Mouse (Mus musculus): ENCODE results near the gene 1700067K01Rik. TPM values are rescaled to one million over a fixed set of nuclear protein-coding genes. Genes with fewer than 3 reads are reported as not detected.

The 1700067K01Rik gene
- polyA plus RNA-seq, 1 experiment, result 0.91 TPM

GRCm38 (mm10) chr8:84011705-84012498 lies 10.6 kb downstream of the 1700067K01Rik start, which contains the start of gene 2210011C24Rik:
2210011C24Rik (minus strand) TSS chr8:84012171.
- TF ChIP-seq CTCF (IDR thresholded peaks at IDR 0.05; ENCODE audit: extremely low read depth, insufficient read length, insufficient replicate concordance, low read depth, low read length), result no peak
- H3K4me3 ChIP-seq (ENCODE audit: low read depth, low read length), result peak within 1 kb of the TSS; percentile 80
- no peaks in the 10 kb centered on the region for H3K36me3 ChIP-seq (ENCODE audit: control insufficient read depth, insufficient read depth, low read length)
- peaks cover 25% of the 10 kb centered on the region for H3K27me3 ChIP-seq (ENCODE audit: control insufficient read depth, insufficient read depth, low read length)
- H3K27ac ChIP-seq (ENCODE audit: insufficient read depth, low read depth, low read length), result no peak within 1 kb of the TSS; the same call in 1 of the 2 replicates
- under 1% methylated on average over 45 of the region's 45 CpGs for WGBS
- peaks cover 12% of the 10 kb centered on the region for H3K4me1 ChIP-seq (ENCODE audit: control insufficient read depth, insufficient read depth, insufficient read length, low read length)

GRCm38 (mm10) chr8:84012499-84013165 lies 11.3 kb downstream of the 1700067K01Rik start:
- Histone ChIP-seq H3K4me1 (ENCODE audit: control insufficient read depth, insufficient read depth, insufficient read length, low read length) (peaks cover 12% of the 10 kb centered on the region), H3K36me3 (ENCODE audit: control insufficient read depth, insufficient read depth, low read length) (no peaks in the 10 kb centered on the region), H3K27ac (ENCODE audit: insufficient read depth, low read depth, low read length) (no peak overlapping the region), H3K4me3 (ENCODE audit: low read depth, low read length) (peak overlapping the region; percentile 80), H3K27me3 (ENCODE audit: control insufficient read depth, insufficient read depth, low read length) (peaks cover 25% of the 10 kb centered on the region)
- 29% methylated on average over 35 of the region's 35 CpGs for WGBS
- TF ChIP-seq POLR2A (IDR thresholded peaks at IDR 0.05; ENCODE audit: low read depth, low read length), result no peak
- TF ChIP-seq CTCF (IDR thresholded peaks at IDR 0.05; ENCODE audit: extremely low read depth, insufficient read length, insufficient replicate concordance, low read depth, low read length), result no peak

- 95% methylated on average over 5 of the region's 5 CpGs for WGBS
- H3K4me1 ChIP-seq (ENCODE audit: control insufficient read depth, insufficient read depth, insufficient read length, low read length), result peaks cover 7% of the 10 kb centered on the region
- no peak overlapping the region for H3K27ac ChIP-seq (ENCODE audit: insufficient read depth, low read depth, low read length)
- no peaks in the 10 kb centered on the region for H3K36me3 ChIP-seq (ENCODE audit: control insufficient read depth, insufficient read depth, low read length)
- peaks cover 15% of the 10 kb centered on the region for H3K27me3 ChIP-seq (ENCODE audit: control insufficient read depth, insufficient read depth, low read length)
- no peak for TF ChIP-seq POLR2A (IDR thresholded peaks at IDR 0.05; ENCODE audit: low read depth, low read length)
- TF ChIP-seq CTCF (IDR thresholded peaks at IDR 0.05; ENCODE audit: extremely low read depth, insufficient read length, insufficient replicate concordance, low read depth, low read length), result no peak
- H3K4me3 ChIP-seq (ENCODE audit: low read depth, low read length), result no peak overlapping the region
These were observed 14.5 kb downstream of the 1700067K01Rik start for GRCm38 (mm10) chr8:84015833-84016232.

- TF ChIP-seq CTCF (IDR thresholded peaks at IDR 0.05; ENCODE audit: extremely low read depth, insufficient read length, insufficient replicate concordance, low read depth, low read length) (no peak), POLR2A (IDR thresholded peaks at IDR 0.05; ENCODE audit: low read depth, low read length) (no peak)
- Histone ChIP-seq H3K27ac (ENCODE audit: insufficient read depth, low read depth, low read length) (no peak overlapping the region), H3K4me1 (ENCODE audit: control insufficient read depth, insufficient read depth, insufficient read length, low read length) (peaks cover 9% of the 10 kb centered on the region), H3K36me3 (ENCODE audit: control insufficient read depth, insufficient read depth, low read length) (no peaks in the 10 kb centered on the region), H3K27me3 (ENCODE audit: control insufficient read depth, insufficient read depth, low read length) (peaks cover 6% of the 10 kb centered on the region; the same call in 1 of the 2 replicates), H3K4me3 (ENCODE audit: low read depth, low read length) (no peak overlapping the region)
- 58% methylated on average over 9 of the region's 9 CpGs for WGBS
These were observed 18.4 kb downstream of the 1700067K01Rik start for GRCm38 (mm10) chr8:84019738-84020137.

- Histone ChIP-seq H3K27me3 (ENCODE audit: control insufficient read depth, insufficient read depth, low read length) (peaks cover 10% of the 10 kb centered on the region), H3K4me1 (ENCODE audit: control insufficient read depth, insufficient read depth, insufficient read length, low read length) (peaks cover 9% of the 10 kb centered on the region), H3K4me3 (ENCODE audit: low read depth, low read length) (no peak within 1 kb of the TSS), H3K36me3 (ENCODE audit: control insufficient read depth, insufficient read depth, low read length) (no peaks in the 10 kb centered on the region), H3K27ac (ENCODE audit: insufficient read depth, low read depth, low read length) (no peak within 1 kb of the TSS)
- TF ChIP-seq POLR2A (IDR thresholded peaks at IDR 0.05; ENCODE audit: low read depth, low read length) (no peak), CTCF (IDR thresholded peaks at IDR 0.05; ENCODE audit: extremely low read depth, insufficient read length, insufficient replicate concordance, low read depth, low read length) (no peak)
- 19% methylated on average over 18 of the region's 18 CpGs for WGBS
These were observed 19.8 kb downstream of the 1700067K01Rik start, which contains the start of gene Palm3 for GRCm38 (mm10) chr8:84021096-84021495. Palm3 (plus strand) TSS chr8:84021471.

- TF ChIP-seq CTCF (IDR thresholded peaks at IDR 0.05; ENCODE audit: extremely low read depth, insufficient read length, insufficient replicate concordance, low read depth, low read length) (no peak), POLR2A (IDR thresholded peaks at IDR 0.05; ENCODE audit: low read depth, low read length) (no peak)
- WGBS, result 38% methylated on average over 12 of the region's 12 CpGs
- no peak overlapping the region for H3K27ac ChIP-seq (ENCODE audit: insufficient read depth, low read depth, low read length)
- H3K36me3 ChIP-seq (ENCODE audit: control insufficient read depth, insufficient read depth, low read length), result no peaks in the 10 kb centered on the region
- no peak overlapping the region for H3K4me3 ChIP-seq (ENCODE audit: low read depth, low read length)
- H3K4me1 ChIP-seq (ENCODE audit: control insufficient read depth, insufficient read depth, insufficient read length, low read length), result peaks cover 9% of the 10 kb centered on the region
- peaks cover 14% of the 10 kb centered on the region for H3K27me3 ChIP-seq (ENCODE audit: control insufficient read depth, insufficient read depth, low read length)
These were observed 20.3 kb downstream of the 1700067K01Rik start for GRCm38 (mm10) chr8:84021569-84021968.

- Histone ChIP-seq H3K27ac (ENCODE audit: insufficient read depth, low read depth, low read length) (no peak overlapping the region), H3K36me3 (ENCODE audit: control insufficient read depth, insufficient read depth, low read length) (no peaks in the 10 kb centered on the region), H3K27me3 (ENCODE audit: control insufficient read depth, insufficient read depth, low read length) (peaks cover 17% of the 10 kb centered on the region), H3K4me1 (ENCODE audit: control insufficient read depth, insufficient read depth, insufficient read length, low read length) (peaks cover 9% of the 10 kb centered on the region), H3K4me3 (ENCODE audit: low read depth, low read length) (no peak overlapping the region)
- 6% methylated on average over 5 of the region's 5 CpGs for WGBS
- TF ChIP-seq CTCF (IDR thresholded peaks at IDR 0.05; ENCODE audit: extremely low read depth, insufficient read length, insufficient replicate concordance, low read depth, low read length), result no peak
- no peak for TF ChIP-seq POLR2A (IDR thresholded peaks at IDR 0.05; ENCODE audit: low read depth, low read length)
These were observed 21.8 kb downstream of the 1700067K01Rik start for GRCm38 (mm10) chr8:84023085-84023484.

Measured in small intestine, adult 2 months (tissue).